Mouse (Mus musculus) myocyte (in vitro differentiated cells): ENCODE results near the gene Cby1.

Experiments
- CEBPB ChIP-seq: IDR thresholded peaks from 2 replicates; pipeline ENCODE4 v1.6.1; 2011; ENCODE audit warnings: mild to moderate bottlenecking, moderate library complexity; ENCODE audit not compliant: poor library complexity, insufficient read depth, severe bottlenecking
- E2F4 ChIP-seq: IDR thresholded peaks from one replicate; pipeline ENCODE4 v1.6.1; 2011; ENCODE audit warnings: mild to moderate bottlenecking, control low read depth, moderate library complexity; ENCODE audit not compliant: insufficient read depth
- MAX ChIP-seq: IDR thresholded peaks from one replicate; pipeline ENCODE4 v1.6.1; 2011; ENCODE audit warnings: low read depth, mild to moderate bottlenecking, control low read depth
- MYOD1 ChIP-seq, 3 experiments: IDR thresholded peaks; one replicate each; pipeline ENCODE4 v1.6.1; 2011; ENCODE audit warnings: control low read depth in 2 of 3, low read depth in 2 of 3, mild to moderate bottlenecking in 2 of 3, moderate library complexity in 1 of 3; ENCODE audit not compliant: insufficient read length in 2 of 3, control insufficient read depth in 1 of 3
- MYOG ChIP-seq, 3 experiments: IDR thresholded peaks; one replicate each; pipeline ENCODE4 v1.6.1; 2011; ENCODE audit warnings: control low read depth in 2 of 3, low read depth in 2 of 3, mild to moderate bottlenecking in 2 of 3; ENCODE audit not compliant: insufficient read length in 2 of 3, control insufficient read depth in 1 of 3, insufficient read depth in 1 of 3
- POLR2A ChIP-seq: IDR thresholded peaks from one replicate; pipeline ENCODE4 v1.6.1; 2011; ENCODE audit warnings: low read depth, mild to moderate bottlenecking, control low read depth, moderate library complexity; ENCODE audit not compliant: insufficient read length
- SRF ChIP-seq: IDR thresholded peaks from one replicate; pipeline ENCODE4 v1.6.1; 2011; ENCODE audit warnings: low read depth; ENCODE audit not compliant: control insufficient read depth, insufficient read length
- TCF3 ChIP-seq: IDR thresholded peaks from one replicate; pipeline ENCODE4 v1.6.1; 2011; ENCODE audit warnings: low read depth, control low read depth; ENCODE audit not compliant: insufficient read length
- USF1 ChIP-seq: IDR thresholded peaks from one replicate; pipeline ENCODE4 v1.6.1; 2011; ENCODE audit warnings: low read depth, mild to moderate bottlenecking, control low read depth, moderate library complexity

DNA sequence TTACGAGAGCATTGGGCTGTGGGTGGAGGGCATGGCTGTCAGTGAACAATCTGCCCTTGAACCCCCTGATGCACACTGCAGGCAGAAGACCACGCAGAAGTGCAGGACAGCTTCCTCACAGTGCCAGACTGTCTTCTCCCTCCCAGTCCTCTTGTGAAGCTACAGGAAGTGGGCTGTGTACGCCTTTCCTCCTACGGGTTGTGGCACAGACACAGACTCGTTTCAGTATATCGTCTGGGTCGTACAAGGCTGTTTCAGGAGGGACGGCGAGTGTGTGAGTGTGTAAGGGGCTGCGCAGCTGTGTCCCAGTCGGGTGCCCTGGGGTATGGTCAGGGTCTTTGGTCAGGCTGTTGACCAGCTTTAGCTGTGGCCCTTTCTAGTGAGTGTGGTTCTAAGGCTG lies 34.7 kb downstream of the Cby1 start:
- TF ChIP-seq MYOD1 (IDR thresholded peaks at IDR 0.05; ENCODE audit: control insufficient read depth in 1 of 3, insufficient read length in 2 of 3, low read depth in 2 of 3) (no peak), MYOG (IDR thresholded peaks at IDR 0.05; ENCODE audit: control insufficient read depth in 1 of 3, insufficient read depth in 1 of 3, insufficient read length in 2 of 3, low read depth in 2 of 3) (no peak), POLR2A (no peak), E2F4 (no peak), SRF (no peak), USF1 (no peak), MAX (no peak), CEBPB (no peak), TCF3 (no peak)
